Mouse (Mus musculus) CH12.LX (cell line): ENCODE results near the gene Ttf2.

Source experiments
- CHD1 ChIP-seq: IDR thresholded peaks from 2 replicates; pipeline ENCODE4 v1.6.1; 2012; ENCODE audit warnings: low read depth, low read length, improper control_type of control experiment, inconsistent platforms
- CTCF ChIP-seq, 2 experiments: IDR thresholded peaks in 1 of 2; conservative IDR thresholded peaks in 1 of 2; 2 replicates each; pipeline ENCODE4 v1.5.1; 2011 to 2012; ENCODE audit warnings: low read depth in 2 of 2, low read length in 2 of 2, improper control_type of control experiment in 1 of 2, inconsistent platforms in 1 of 2, mild to moderate bottlenecking in 1 of 2, moderate library complexity in 1 of 2
- E2F4 ChIP-seq: IDR thresholded peaks from 2 replicates; pipeline ENCODE4 v1.6.1; 2011; ENCODE audit warnings: low read depth, low read length, improper control_type of control experiment; ENCODE audit not compliant: insufficient replicate concordance
- ELF1 ChIP-seq: IDR thresholded peaks from 2 replicates; pipeline ENCODE4 v1.6.1; 2014; ENCODE audit warnings: low read depth, mild to moderate bottlenecking, inconsistent platforms, low read length, improper control_type of control experiment
- EP300 ChIP-seq: IDR thresholded peaks from 2 replicates; pipeline ENCODE4 v1.6.1; 2011; ENCODE audit warnings: low read length, improper control_type of control experiment
- HCFC1 ChIP-seq: IDR thresholded peaks from 2 replicates; pipeline ENCODE4 v1.6.1; 2012; ENCODE audit warnings: low read depth, mild to moderate bottlenecking, inconsistent platforms, low read length, improper control_type of control experiment
- JUN ChIP-seq: IDR thresholded peaks from 2 replicates; pipeline ENCODE4 v1.6.1; 2011; ENCODE audit warnings: low read depth, mild to moderate bottlenecking, low read length, improper control_type of control experiment, moderate library complexity; ENCODE audit not compliant: insufficient read depth
- JUND ChIP-seq: conservative IDR thresholded peaks from 2 replicates; pipeline ENCODE4 v1.6.1; 2011; ENCODE audit warnings: low read depth, low read length, improper control_type of control experiment
- MAX ChIP-seq: IDR thresholded peaks from 2 replicates; pipeline ENCODE4 v1.6.1; 2011; ENCODE audit warnings: low read length, improper control_type of control experiment
- PAX5 ChIP-seq: IDR thresholded peaks from 2 replicates; pipeline ENCODE4 v1.6.1; 2012; ENCODE audit warnings: low read length, inconsistent platforms, mixed read lengths
- POLR2A ChIP-seq: IDR thresholded peaks from 2 replicates; pipeline ENCODE4 v1.6.1; 2011; ENCODE audit warnings: low read depth, mild to moderate bottlenecking, improper control_type of control experiment, low read length
- RCOR1 ChIP-seq: conservative IDR thresholded peaks from 2 replicates; pipeline ENCODE4 v1.6.1; 2012; ENCODE audit warnings: low read depth, mild to moderate bottlenecking, inconsistent platforms, low read length, improper control_type of control experiment
- UBTF ChIP-seq: IDR thresholded peaks from 2 replicates; pipeline ENCODE4 v1.6.1; 2012; ENCODE audit warnings: low read depth, mild to moderate bottlenecking, inconsistent platforms, low read length, improper control_type of control experiment, moderate library complexity
- USF2 ChIP-seq: conservative IDR thresholded peaks from 2 replicates; pipeline ENCODE4 v1.6.1; 2011; ENCODE audit warnings: low read depth, low read length, improper control_type of control experiment

- TF ChIP-seq CTCF (conservative IDR thresholded peaks at IDR 0.05 in 1 of 2, IDR thresholded peaks at IDR 0.05 in 1 of 2; ENCODE audit: low read depth in 2 of 2, low read length in 2 of 2) (no peak), E2F4 (no peak), POLR2A (no peak), JUND (no peak), ELF1 (no peak), MAX (no peak), PAX5 (no peak), JUN (no peak), CHD1 (no peak), RCOR1 (no peak), HCFC1 (no peak), USF2 (no peak), UBTF (no peak), EP300 (no peak)
These were observed 30.3 kb upstream of the Ttf2 start for GRCm38 (mm10) chr3:100999732-101000131.
